Mouse (Mus musculus) kidney, postnatal 25 days (tissue): ENCODE data around the gene Rab11a.
"Not testable (repeated sequence)": the region's sequence is repeated elsewhere in the genome, so short reads cannot be mapped to it uniquely, and the experiment has no call there.

Source experiments
- DNase-seq, 2 experiments: peaks; one replicate each; pipeline ENCODE4 v3.0.0; 2021; ENCODE audit warnings: mixed read lengths in 2 of 2

Gene Rab11a

DNA sequence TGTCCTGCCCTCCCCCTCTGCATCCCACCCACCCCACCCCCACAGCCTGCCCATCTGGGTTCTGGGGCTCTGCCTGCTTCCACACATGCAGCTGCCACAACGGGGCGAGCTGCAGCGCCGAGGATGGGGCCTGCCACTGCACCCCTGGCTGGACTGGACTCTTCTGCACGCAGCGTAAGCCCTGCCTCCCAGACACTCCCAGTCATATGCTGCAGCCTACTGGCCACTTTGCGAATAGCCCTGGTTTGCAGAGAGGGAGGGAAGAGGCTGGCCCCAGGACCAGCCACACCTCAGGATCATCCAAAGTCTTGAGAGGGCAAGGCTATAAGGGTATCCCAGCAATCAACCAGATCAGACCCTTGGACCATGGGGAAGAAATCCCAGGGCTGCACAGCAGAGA is 46.4 kb downstream of the Rab11a start:
- peak; percentile 69 to 74 for DNase-seq

DNA sequence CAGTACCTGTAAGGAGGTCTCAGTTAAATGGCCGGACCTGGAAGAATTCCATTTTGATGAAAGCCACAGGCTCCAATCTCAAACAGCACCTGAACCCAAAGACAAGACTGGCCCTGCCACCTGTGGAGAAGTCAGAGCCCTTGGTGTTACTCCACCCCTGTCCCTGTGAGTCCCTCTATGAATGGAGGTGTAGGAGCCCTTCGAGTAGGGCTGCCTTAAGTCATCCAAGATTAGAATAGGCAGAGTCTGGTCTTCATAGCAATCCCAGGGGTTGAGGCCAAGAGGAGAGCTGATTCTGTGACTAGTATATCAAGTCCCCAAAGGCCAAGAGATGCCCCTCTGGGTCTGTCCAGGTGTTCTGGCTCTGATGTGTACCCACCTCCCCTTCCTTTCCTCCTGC is 46.8 kb downstream of the Rab11a start:
- no peak for DNase-seq

DNA sequence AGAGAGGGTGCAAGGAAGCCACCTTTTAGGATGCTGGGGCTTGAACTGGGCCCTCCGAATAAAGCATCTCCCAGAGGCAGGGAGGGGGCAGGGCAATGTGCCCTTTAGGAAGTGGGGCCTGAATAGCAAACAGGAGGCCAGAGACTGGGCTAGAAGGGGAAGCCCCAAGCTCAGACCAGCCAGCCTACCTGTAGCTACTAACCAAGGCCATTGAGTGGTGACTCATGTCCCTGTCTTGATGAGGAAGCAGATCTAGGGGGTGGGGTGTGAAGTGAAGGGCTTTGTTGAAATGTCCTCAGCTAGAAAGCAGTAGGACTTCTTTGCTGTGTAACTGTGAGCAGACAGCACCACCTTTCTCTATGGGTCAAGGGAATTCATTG is 49.6 kb downstream of the Rab11a start:
- DNase-seq: no peak

DNA sequence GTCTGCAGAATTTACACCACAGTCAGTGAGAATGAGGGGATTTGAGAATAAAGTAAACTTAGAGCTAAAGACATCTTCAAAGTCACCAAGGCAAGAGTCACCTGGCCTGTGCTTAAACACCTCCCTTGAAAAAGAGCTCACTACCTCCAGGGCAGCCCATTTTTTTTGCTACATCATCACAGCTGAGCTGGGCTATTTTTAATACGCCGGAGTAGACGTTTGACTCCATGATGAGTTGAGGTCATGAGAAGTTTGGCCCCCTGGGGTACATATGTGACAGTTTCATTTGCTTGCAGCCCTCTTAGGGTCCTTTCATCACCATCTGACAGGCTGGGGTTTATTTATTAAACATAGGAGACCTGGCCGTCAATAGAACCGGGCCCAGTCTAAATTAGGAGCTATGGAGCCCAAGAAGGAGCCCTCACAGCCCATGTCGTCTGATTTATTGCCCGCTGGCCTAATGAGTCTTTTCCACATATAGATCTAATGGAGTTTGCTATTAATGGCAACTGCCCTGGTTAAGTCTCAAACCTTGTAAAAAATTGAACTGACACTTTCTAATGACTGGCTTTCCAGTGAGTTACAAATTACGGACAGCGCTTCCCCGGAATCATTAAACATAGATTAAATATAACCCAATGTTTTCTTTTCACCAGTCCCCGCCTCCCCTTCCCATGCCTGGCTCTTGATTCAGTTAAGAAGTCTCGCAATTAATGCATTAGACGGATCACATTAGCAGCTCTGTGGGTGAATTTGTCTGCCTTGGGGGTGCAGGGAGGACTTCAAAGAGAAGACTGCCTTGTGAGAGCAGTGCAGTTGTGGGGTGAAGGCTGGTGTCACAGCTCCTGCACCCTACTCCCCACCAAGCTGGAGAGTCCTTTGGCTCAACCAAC is 50.2 kb downstream of the Rab11a start:
- DNase-seq: no peak

DNA sequence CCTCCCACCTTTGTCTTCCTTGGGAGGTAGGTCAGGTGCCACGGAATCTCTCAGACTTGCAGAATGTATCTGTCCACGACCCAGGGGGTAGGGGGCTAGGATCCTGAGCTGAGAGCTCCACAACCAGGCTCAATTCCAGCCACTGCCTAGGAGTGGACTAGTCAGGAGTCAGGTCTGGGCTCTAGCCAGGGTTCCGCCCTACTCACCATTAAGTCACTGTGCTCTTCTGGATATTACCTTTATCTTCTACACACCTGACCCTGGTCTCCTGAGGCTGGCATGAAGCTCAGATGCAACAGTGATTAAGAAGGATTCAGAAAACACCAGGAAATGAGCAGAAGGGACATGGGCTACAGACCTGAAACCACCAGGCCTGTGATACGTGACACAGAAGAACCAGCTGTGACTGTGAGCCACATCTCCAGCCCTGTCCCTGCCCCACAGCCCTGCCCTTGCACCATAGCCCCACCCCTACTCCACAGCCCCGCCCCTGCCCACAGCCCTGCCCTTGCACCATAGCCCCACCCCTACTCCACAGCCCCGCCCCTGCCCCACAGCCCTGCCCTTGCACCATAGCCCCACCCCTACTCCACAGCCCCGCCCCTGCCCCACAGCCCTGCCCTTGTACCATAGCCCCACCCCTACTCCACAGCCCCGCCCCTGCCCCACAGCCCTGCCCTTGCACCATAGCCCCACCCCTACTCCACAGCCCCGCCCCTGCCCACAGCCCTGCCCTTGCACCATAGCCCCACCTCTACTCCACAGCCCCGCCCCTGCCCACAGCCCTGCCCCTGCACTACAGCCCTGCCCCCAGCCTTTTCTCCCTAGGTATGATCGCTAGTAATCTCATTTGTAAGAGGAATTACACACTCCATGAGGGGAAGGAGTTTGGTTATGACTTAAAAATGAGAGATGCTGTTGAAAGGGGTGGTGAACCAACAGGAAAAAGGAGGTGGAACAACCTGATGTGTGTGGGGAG is 65.9 kb downstream of the Rab11a start:
- DNase-seq: not testable (repeated sequence)

DNA sequence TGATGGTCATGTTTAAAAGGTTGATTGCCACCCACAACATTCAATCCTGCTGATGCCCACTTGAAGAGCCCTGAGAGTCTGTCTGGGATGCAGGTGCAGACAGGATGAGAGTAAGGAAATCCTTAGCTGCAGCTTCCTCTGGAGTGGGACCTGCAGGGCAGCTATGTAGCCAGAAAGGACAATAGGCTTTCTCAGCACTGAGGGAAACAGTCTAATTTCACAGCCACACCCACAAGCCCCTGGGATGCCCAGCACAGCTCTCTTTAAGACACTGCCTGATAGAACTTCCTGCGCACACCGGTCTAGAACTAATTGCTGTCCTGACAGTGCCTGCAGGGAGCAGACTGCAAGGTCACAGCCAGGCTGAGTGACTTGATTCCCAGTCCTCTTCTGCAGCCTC is 69.6 kb downstream of the Rab11a start:
- no peak for DNase-seq

DNA sequence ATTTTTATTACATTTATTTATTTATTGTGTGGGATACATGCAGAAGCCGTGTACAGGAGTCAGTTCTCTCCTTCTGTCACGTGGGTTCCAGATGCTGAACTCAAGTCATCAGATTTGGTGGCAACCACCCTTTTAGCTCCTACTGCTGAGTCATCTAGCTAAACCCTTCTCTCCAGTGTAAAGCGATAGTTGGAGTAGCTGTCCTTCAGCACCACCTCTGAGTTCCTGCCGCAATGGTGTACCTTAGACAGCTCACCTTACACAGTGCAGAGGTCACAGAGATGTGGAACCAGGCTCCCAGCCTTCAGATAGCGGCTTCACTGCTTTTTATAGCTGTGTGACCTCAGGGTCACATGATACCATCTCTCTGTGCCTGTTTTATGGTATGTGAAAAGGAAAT is 70.0 kb downstream of the Rab11a start:
- DNase-seq: peak in 1 of 2 experiments; percentile 34

DNA sequence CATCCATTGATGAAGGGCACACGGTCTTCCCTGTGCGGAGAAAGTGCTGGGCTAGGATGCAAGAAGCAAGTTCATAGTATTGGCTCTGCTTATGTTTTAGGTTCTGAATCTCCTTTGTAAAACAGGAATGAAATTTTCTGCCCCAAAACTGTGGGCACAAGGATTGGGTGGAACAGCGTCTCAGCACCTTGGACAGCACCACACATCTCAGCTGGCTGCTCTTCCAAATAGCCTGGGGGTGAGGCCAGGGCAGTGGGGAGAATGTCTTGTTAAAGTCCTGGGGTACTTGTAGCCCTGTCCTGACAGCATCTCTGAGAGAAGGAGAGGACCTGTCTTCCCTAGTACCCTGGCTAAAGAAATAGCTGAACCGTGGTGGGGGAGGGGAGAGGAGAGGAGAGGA is 71.0 kb downstream of the Rab11a start:
- peak in 1 of 2 experiments; percentile 54 for DNase-seq
